Mouse (Mus musculus) right cerebral cortex, postnatal 10 days (tissue): ENCODE measurements around the gene Pnck.

Experiments
- DNase-seq, 2 experiments: peaks; one replicate each; pipeline ENCODE4 v3.0.0; 2021; ENCODE audit warnings: low spot score in 2 of 2

The Pnck gene

GRCm38 (mm10) chrX:73639901-73640469 lies 19.9 kb downstream of the Pnck start:
- DNase-seq = no peak

GRCm38 (mm10) chrX:73639255-73639675 lies 20.7 kb downstream of the Pnck start, which contains the start of gene Dusp9:
Gene Dusp9 (plus strand): TSS chrX:73639419.
- no peak for DNase-seq

- no peak for DNase-seq
Measured at GRCm38 (mm10) chrX:73637415-73637814, 22.5 kb downstream of the Pnck start.

GRCm38 (mm10) chrX:73635425-73635824 lies 24.5 kb downstream of the Pnck start:
- no peak for DNase-seq

GRCm38 (mm10) chrX:73626981-73627380 lies 32.9 kb downstream of the Pnck start:
- no peak for DNase-seq

- no peak for DNase-seq
Measured at GRCm38 (mm10) chrX:73619890-73620289, 40.0 kb downstream of the Pnck start.

GRCm38 (mm10) chrX:73619401-73619800 lies 40.5 kb downstream of the Pnck start:
- DNase-seq = no peak

- DNase-seq = no peak
Measured at GRCm38 (mm10) chrX:73615876-73616275, 44.0 kb downstream of the Pnck start.

GRCm38 (mm10) chrX:73613665-73614064 lies 46.3 kb downstream of the Pnck start:
- DNase-seq = no peak
